Mouse (Mus musculus): ENCODE results near the gene Iqgap1. TPM values are rescaled to one million over a fixed set of nuclear protein-coding genes. Genes with fewer than 3 reads are reported as not detected.

The Iqgap1 gene
- total RNA-seq, 2 experiments from 2014 or later = 26.0 to 27.3 TPM

DNA sequence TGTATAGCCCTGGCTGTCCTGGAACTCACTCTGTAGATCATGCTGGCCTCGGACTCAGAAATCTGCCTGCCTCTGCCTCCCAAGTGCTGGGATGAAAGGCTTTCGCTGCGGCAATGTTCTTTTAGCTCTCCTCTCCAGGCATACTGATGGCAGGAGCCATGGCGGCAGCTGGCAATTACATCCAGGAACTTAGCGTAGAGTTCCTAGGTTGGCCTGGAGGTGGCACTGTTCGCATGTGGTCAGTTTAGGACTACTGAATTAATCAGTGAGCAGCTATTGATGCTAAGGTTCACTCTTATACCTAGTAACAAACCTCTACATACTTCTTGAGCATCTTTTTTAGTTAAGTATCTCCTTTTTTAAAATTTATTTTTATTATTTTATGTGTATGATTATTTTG lies 31.4 kb upstream of the Iqgap1 start:
- TF ChIP-seq CTCF (IDR thresholded peaks at IDR 0.05) = peak; percentile 93
- DNase-seq (ENCODE audit: extremely low spot score in 1 of 2, low spot score in 2 of 2) = peak; percentile 69 to 77
- intact Hi-C loops (cut with DNase I) = loop anchor here (1.0 to 5.0 kb wide), 2 partner anchors 205 to 298 kb away; no protein-coding TSS in a partner anchor
- Histone ChIP-seq H3K27ac (no peak overlapping the region), H3K4me3 (no peak overlapping the region)

DNA sequence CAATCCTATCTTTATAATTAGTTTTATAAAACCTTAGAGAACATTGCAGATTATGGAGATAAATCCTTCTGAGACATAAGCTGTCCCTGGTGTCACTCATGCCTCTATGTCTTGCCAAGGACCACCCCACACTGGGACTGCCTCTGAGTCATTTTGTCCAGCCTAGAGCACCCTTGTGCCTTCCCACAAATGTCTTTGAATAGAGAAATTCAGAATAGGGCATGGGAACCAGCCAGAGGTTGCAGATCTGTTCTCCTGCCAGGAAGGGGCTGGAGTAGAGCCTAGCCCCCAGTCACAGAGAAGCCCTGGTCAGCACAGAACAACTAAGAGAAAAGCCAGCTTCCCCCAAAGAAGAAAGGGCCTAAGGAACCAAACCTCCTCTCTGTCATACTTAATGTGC lies 29.5 kb upstream of the Iqgap1 start:
- DNase-seq (ENCODE audit: extremely low spot score in 1 of 2, low spot score in 2 of 2) = no peak
- intact Hi-C loops (cut with DNase I) = loop anchor here (5.0 kb wide), 1 partner anchor 207 kb away; no protein-coding TSS in a partner anchor
- Histone ChIP-seq H3K27ac (no peak overlapping the region), H3K4me3 (no peak overlapping the region)
- TF ChIP-seq CTCF (IDR thresholded peaks at IDR 0.05) = no peak

DNA sequence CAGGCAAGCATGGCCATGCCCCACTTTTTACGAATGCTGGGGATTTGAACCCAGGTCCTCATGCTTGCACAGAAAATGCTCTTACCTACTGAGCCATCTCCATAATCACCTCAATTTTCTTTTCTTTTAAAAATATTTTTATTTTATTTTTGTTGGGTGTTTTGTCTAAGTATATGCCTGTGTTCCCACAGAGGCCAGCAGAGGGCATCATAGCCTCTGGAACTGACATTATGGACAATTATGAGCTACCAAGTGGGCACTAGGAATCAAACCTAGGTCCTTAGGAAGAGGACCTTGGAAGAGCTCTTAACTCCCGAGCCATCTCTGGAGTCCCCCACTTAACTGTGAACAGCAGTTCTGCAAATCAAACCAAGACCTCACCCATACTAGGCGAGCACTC lies 27.4 kb upstream of the Iqgap1 start:
- peak; percentile 27 for TF ChIP-seq CTCF (IDR thresholded peaks at IDR 0.05)
- H3K4me3 ChIP-seq = no peak overlapping the region
- H3K27ac ChIP-seq = no peak overlapping the region
- intact Hi-C loops (cut with DNase I) = no loop called here
- no peak for DNase-seq (ENCODE audit: extremely low spot score in 1 of 2, low spot score in 2 of 2)

DNA sequence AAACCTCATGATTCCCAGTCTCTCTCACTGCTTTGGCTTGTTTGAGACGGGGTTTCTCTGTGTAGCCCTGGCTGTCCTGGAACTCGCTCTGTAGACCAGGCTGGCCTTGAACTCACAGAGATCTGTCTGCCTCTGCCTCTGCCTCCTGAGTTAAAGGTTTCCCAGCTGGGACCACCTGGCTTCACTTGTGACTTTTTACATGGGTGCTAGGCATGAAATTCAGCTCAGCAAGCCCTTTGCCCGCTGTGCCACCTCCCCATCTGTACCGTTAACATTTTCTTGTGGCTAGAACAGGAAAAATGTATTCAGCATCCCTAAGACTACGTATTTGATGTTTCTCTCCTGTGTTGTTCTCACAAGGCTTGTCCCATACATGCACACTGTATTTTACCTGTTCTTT lies 24.7 kb upstream of the Iqgap1 start:
- no peak for TF ChIP-seq CTCF (IDR thresholded peaks at IDR 0.05)
- intact Hi-C loops (cut with DNase I) = no loop called here
- no peak overlapping the region for H3K4me3 ChIP-seq
- no peak for DNase-seq (ENCODE audit: extremely low spot score in 1 of 2, low spot score in 2 of 2)
- H3K27ac ChIP-seq = no peak overlapping the region

DNA sequence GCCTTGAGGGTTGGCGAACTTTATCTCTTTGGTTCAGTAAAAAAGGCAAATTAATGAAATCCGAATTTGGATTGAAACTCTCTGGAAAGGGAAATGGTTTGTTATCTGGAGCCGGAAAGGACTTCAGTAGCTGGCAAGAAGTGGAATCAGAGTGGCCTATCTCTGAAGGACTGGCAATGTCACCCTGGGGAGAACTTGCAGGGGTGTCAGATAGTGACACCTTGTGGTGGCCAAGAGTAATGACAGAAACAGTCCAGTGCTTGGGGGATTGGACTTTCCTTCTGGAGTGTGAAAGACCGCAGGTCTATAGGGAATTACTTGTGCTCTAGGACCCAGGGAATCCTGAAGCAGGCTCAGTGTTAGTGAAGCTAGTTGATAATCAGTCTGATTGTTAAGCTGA lies 23.9 kb upstream of the Iqgap1 start:
- intact Hi-C loops (cut with DNase I) = loop anchor here (1.0 to 10.0 kb wide), 3 partner anchors 108 to 465 kb away; partner anchors contain the start of gene Fes
- peak; percentile 22 to 37 for DNase-seq (ENCODE audit: extremely low spot score in 1 of 2, low spot score in 2 of 2)
- no peak overlapping the region for H3K4me3 ChIP-seq
- peak; percentile 95 for TF ChIP-seq CTCF (IDR thresholded peaks at IDR 0.05)
- no peak overlapping the region for H3K27ac ChIP-seq

DNA sequence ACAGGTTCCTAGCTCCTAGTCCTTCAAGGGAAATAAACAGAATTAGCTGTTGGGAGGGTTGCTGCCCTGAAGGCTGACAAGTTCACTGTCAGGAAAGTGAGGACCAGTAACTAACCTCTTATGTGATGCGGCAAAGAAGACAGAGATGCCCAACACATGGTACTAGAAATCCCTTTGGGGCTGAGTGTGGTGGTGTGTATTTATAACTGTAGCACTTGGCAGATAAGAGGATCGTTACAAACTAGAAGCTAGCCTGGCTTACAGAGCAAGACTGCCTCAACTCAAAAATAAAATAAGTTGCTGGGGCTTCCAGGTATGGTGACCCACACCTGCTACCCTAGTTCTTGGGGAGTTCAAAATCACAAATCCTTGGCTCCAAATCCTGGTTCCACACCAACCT lies 23.5 kb upstream of the Iqgap1 start:
- DNase-seq (ENCODE audit: extremely low spot score in 1 of 2, low spot score in 2 of 2) = no peak
- H3K4me3 ChIP-seq = no peak overlapping the region
- no peak overlapping the region for H3K27ac ChIP-seq
- intact Hi-C loops (cut with DNase I) = loop anchor here (1.0 to 10.0 kb wide), 3 partner anchors 108 to 464 kb away; partner anchors contain the start of gene Fes
- no peak for TF ChIP-seq CTCF (IDR thresholded peaks at IDR 0.05)

DNA sequence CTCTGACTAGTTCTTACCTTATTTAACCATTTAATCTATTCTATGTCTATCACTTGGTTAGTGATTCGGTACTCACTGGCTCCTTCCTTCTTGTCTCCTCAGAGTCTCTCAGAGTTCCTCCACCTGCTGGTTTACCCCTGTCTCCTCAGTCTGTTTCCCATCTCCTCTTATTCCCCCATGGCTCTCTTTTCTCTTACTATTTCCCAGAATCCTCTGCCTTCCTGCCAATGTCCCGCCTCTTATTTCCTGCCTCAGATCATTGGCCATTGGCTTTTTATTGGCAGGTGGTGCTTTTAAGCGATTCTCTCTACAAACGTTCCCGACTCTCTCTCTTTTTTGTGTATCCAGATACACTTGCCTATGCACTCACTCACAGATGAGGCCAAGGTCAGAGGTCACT lies 20.9 kb upstream of the Iqgap1 start:
- TF ChIP-seq CTCF (IDR thresholded peaks at IDR 0.05) = no peak
- Histone ChIP-seq H3K27ac (no peak overlapping the region), H3K4me3 (no peak overlapping the region)
- no peak for DNase-seq (ENCODE audit: extremely low spot score in 1 of 2, low spot score in 2 of 2)
- intact Hi-C loops (cut with DNase I) = loop anchor here (10.0 kb wide), 1 partner anchor 462 kb away; the partner anchor contains the start of gene Fes

DNA sequence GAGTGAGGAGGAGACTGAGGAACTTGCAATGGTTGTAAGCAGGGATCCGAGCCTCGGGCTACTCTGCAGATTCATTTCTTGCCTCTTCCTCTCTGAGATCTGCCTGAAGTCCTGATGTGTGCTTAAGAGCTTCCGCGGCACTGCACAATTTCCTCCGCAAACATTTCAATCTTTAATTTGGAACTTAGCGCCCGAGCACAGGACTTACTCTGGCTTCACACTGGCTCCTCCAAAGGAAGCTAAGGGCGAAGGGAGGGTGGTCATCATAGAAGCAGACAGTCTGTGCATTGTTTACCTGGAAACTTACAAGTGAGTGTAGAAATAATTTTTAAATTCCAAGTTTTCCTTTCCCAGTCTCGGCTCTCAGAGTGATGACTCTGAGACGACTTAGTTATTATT lies 20.5 kb upstream of the Iqgap1 start:
- no peak overlapping the region for H3K27ac ChIP-seq
- no peak for TF ChIP-seq CTCF (IDR thresholded peaks at IDR 0.05)
- intact Hi-C loops (cut with DNase I) = loop anchor here (10.0 kb wide), 1 partner anchor 461 kb away; the partner anchor contains the start of gene Fes
- DNase-seq (ENCODE audit: extremely low spot score in 1 of 2, low spot score in 2 of 2) = no peak
- H3K4me3 ChIP-seq = no peak overlapping the region

DNA sequence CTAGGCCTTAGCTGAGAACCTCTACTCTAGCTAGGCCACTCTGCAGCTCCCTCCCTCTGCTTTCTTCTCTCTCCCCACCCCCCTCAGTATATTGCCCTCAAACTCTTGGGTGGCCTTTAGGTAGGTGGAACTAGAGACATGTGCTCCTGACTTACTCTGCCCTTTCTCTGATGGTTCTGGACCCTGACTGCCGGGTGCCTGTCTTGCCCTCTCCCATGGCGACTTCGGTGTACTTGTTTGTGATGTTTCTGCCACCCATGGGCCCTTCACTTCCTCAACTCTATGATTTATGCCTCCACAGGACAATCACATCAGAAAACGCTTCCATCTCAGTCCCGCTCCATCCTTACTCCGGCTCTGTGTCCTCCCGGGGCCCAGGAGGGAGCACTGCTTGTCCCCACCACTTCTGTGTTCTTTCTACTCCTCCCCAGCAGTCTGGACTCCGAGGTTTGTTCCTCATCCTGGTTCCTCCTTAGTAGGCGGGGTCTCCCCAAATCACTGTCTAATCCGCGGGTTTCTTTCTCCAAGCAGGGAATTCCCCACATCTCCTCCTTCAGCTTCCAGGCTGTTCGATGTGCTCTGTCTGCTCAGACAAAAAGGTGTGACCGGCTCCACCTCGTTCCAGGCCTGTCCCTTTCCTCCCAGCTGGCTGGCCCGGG lies 20.0 kb upstream of the Iqgap1 start:
- intact Hi-C loops (cut with DNase I) = loop anchor here (10.0 kb wide), 1 partner anchor 461 kb away; the partner anchor contains the start of gene Fes

DNA sequence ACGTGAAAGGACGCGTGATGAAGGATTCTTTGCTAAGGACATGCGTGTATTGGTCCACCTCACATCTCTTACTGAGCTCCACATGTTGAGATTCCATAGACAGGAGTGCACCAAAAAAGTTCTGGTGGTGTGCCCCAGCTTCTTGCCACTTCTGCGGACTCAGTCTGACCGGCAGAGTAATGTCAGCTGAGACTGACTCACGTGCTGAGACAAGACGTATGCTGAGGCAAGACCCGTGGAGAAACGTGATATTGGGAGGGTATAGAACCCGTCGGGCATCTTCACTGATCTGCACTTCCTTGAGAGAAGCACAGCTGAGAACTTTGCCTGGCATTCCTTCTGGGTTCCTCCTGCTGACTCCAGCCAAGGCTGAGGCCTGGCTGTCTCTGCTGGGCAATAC lies 18.9 kb upstream of the Iqgap1 start:
- intact Hi-C loops (cut with DNase I) = loop anchor here (5.0 to 10.0 kb wide), 2 partner anchors 42 to 460 kb away; partner anchors contain the start of gene Fes

More for the DNA sequence above, 20.0 kb upstream of the Iqgap1 start:
- TF ChIP-seq CTCF (IDR thresholded peaks at IDR 0.05) = no peak
- H3K4me3 ChIP-seq = no peak overlapping the region
- H3K27ac ChIP-seq = no peak overlapping the region
- no peak for DNase-seq (ENCODE audit: extremely low spot score in 1 of 2, low spot score in 2 of 2)

DNA sequence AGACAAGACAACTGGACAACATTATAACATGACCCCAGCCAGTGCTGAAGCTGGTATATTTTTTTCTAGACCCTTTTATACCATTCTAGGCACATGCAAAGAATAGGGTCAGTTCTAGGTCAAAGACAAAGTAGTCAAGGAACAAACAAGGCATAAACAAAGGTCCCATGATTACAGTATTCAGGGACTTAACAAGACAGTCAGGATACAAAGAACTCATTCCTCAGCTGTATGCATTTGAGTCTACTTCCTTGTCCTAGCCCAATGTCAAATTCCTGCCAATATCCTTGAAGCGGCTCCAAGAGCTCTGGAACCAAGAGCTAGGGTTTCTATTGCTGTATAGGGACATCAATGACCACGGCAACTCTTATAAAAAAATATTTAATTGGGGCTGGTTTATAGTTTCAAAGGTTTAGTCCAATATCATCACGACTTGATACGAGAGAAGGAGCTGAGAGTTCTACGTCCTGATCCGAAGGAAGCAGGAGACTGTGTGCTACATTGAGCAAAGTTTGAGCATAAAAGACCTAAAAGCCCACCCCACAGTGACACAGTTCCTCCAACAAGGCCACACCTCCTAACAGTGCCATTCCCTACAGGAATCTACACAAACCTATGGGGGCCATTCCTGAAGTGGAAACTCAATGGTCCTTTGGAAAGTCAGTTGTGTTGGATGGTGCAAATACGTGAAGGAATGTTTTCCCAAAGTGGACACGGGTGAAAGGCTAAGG lies 18.3 kb upstream of the Iqgap1 start:
- intact Hi-C loops (cut with DNase I) = loop anchor here (5.0 to 10.0 kb wide), 2 partner anchors 42 to 459 kb away; partner anchors contain the start of gene Fes
- Histone ChIP-seq H3K27ac (no peak overlapping the region), H3K4me3 (no peak overlapping the region)
- no peak for TF ChIP-seq CTCF (IDR thresholded peaks at IDR 0.05)
- no peak for DNase-seq (ENCODE audit: extremely low spot score in 1 of 2, low spot score in 2 of 2)

More for the DNA sequence above, 18.9 kb upstream of the Iqgap1 start:
- no peak for DNase-seq (ENCODE audit: extremely low spot score in 1 of 2, low spot score in 2 of 2)
- no peak overlapping the region for H3K4me3 ChIP-seq
- no peak for TF ChIP-seq CTCF (IDR thresholded peaks at IDR 0.05)
- H3K27ac ChIP-seq = no peak overlapping the region

DNA sequence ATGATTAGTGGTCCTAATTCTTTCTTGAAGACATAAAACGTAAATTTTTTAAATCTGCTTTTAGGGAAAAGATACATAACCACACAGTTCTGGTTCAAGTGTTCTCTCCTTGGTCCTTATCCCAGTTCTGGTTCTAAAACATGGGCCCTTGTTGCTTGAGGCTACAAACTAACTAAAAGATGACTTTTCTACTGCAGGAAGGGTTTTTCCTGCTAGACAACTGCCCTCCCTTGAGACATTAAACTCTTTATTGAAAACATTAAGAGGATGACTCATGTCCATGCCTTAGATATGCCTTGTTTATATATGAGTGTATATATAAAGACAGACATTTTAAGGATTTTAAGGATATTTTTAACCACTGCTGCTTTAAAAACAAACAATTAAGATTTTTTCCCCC lies 17.4 kb upstream of the Iqgap1 start:
- no peak overlapping the region for H3K4me3 ChIP-seq
- no peak overlapping the region for H3K27ac ChIP-seq
- TF ChIP-seq CTCF (IDR thresholded peaks at IDR 0.05) = no peak
- intact Hi-C loops (cut with DNase I) = loop anchor here (5.0 to 10.0 kb wide), 2 partner anchors 41 to 458 kb away; partner anchors contain the start of gene Fes
- DNase-seq (ENCODE audit: extremely low spot score in 1 of 2, low spot score in 2 of 2) = no peak

Measured in left cerebral cortex, adult 2 months (tissue).